Mouse (Mus musculus) liver, embryonic 14.5 days (tissue): ENCODE data around the gene Sh3pxd2a.

Source experiments
- CTCF ChIP-seq: IDR thresholded peaks from 2 replicates; pipeline ENCODE4 v1.5.1; 2016; ENCODE audit warnings: antibody characterized with exemption, low read depth, control low read depth
- EP300 ChIP-seq: IDR thresholded peaks from 2 replicates; pipeline ENCODE4 v1.6.1; 2016; ENCODE audit warnings: antibody characterized with exemption, low read depth

- TF ChIP-seq CTCF, result no peak
- no peak for TF ChIP-seq EP300
These were observed 8.7 kb upstream of the Sh3pxd2a start for GRCm38 (mm10) chr19:47472881-47473400.
